Mouse (Mus musculus) cerebellum, adult 8-10 months (tissue): ENCODE data around the gene Catsperg1.
"Not testable (repeated sequence)": the region's sequence is repeated elsewhere in the genome, so short reads cannot be mapped to it uniquely, and the experiment has no call there.

ENCODE experiments used
- DNase-seq: peaks from one replicate; pipeline ENCODE4 v3.0.0; 2022

The Catsperg1 gene

DNA sequence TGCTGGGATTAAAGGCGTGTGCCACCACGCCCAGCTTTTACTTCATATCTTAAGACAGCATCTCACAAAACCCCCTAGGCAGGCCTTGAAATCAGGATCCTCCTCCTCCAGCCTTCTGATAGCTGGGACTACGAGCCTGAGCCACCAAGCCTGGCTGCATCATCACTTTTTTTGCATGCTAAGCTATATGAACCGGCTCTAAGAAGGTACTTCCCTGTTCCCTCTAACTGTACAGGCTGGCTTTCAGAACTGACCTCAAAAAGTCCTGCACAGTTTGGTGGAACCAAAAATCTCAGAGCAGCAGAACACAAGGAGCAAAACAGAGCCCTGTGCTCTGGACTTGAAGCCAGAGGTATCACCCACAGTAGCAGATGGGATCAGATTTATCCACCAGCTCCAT is 14.4 kb upstream of the Catsperg1 start:
- DNase-seq = no peak

DNA sequence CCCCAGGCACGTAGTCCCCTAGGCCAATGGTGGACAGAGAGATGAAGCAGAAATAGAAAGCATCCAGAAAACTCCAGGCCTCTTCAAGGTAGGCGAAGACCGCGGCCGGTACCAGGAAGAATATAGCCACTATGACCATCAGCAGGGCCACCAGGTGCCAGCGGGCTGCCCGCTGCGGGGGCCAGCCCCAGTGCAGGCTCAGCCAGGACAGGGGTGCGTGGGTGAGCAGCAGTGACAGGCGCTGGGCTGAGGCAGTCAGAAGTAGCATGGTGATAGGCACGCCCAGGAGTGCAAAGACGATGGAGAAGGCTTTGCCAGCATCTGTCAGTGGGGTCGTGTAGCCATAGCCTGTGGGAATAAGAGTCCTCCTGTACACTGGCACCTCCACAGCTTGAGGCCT is 11.7 kb upstream of the Catsperg1 start:
- no peak for DNase-seq

DNA sequence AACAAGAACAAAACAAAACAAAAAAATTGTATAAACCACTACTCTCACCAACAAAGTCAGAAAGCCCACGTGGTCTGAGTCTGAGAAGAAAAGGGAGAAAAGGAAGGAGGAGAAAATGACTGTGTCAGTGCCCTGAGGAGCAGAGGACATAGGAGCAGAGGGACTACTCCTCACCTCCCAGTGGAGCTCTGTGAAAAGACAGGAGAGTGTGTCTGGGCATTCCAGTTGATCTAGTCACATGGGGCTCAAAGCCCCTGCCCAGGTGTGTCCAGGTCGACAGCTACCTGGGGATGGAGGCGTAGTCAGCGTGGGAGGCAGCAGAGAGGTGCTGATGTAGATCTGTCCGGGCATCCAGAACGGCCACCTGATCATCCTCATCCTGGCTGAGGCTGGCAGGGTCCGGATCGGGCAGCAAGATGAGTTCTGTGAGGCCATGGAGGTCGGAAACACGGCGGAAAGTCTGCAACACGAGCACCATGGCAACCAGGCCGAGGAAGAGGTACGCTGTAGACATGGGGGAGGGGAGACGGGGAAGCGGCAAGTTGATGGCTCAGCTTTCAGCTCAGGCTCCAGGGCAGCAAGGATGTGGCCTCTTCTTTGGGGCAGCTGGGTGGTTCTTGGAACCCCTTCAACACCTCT is 11.0 kb upstream of the Catsperg1 start:
- no peak for DNase-seq

DNA sequence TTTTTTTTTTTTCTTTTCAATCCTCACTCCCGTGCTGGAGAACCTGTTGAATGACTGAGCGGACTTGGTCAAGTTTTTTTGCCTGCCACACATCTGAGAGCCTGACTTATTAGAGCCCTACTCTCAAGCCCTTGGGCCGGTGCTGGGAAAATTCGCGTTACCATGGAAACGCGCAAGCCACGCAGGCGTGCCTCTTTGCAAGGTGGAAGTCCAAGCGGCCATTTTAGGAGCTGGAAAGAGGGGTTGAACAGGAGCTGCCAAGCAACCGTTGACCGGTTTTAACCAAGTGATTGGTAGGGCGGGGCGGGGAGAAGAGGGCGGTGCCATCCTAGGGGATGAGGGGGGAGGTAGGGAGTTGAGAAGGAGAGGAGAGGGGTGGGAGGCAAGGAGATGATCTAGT is 1.0 kb upstream of the Catsperg1 start:
- no peak for DNase-seq

DNA sequence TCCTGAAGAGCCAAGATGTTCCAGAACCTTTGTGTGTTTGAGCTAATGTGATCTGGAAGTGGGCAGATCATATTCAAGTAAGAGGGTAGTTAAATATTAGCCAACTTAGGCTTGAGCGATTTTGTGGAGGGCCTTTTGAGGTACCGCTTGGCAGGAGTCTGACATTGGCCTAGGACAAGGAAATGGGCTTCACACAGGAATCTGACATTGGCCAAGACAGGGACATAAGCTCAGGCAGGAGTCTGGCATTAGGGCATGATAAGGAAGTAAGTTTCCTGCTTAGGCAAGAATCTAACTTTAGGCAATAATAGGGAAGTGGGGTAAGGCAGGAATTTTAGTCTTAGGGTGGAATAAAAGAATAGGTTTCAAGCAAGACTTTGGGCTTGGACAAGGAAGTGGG is 401 bp upstream of the Catsperg1 start:
- DNase-seq = no peak

DNA sequence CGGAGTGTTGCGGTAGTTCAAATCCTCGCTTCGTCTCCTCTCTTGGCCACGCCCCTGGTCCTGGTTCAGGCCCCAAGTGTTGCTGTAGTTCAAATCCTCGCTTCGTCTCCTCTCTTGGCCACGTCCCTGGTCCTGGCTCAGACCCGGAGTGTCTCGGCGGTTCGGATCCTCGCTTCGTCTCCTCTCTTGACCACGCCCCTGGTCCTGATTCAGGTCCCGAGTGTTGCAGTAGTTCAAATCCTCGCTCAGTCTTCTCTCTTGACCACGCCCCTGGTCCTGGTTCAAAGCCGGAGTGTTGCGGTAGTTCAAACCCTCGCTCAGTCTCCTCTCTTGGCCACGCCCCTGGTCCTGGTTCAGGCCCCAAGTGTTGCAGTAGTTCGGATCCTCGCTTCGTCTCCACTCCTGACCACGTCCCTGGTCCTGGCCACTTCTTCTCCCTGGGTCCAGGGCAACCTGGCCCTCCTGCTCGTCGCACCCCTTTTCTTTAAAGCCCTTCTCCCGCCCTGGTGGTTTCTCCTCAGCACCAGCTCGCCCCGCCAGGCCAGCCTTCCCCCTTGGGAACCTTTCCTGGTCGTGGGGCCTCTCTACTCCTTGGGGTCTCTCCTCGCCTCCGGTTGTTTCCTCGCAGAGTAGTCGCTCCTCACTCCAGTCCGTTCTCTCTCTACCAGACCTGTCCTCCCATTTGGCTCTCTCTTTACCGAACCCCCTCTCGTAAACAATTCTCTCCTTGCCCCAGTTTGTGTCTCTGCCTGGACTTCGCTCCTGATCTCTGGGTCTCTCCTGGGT is 867 bp downstream of the Catsperg1 start:
- not testable (repeated sequence) for DNase-seq

DNA sequence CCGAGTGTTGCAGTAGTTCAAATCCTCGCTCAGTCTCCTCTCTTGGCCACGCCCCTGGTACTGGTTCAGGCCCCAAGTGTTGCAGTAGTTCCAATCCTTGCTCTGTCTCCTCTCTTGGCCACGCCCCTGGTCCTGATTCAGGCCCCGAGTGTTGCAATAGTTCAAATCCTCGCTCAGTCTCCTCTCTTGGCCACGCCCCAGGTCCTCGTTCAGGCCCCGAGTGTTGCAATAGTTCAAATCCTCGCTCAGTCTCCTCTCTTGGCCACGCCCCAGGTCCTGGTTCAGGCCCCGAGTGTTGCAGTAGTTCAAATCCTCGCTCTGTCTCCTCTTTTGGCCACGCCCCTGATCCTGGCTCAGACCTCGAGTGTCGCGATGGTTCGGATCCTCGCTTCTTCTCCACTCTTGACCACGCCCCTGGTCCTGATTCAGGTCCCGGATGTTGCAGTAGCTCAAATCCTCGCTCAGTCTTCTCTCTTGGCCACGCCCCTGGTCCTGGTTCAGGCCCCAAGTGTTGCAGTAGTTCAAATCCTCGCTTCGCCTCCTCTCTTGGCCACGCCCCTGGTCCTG is 1.6 kb downstream of the Catsperg1 start:
- DNase-seq = no peak

DNA sequence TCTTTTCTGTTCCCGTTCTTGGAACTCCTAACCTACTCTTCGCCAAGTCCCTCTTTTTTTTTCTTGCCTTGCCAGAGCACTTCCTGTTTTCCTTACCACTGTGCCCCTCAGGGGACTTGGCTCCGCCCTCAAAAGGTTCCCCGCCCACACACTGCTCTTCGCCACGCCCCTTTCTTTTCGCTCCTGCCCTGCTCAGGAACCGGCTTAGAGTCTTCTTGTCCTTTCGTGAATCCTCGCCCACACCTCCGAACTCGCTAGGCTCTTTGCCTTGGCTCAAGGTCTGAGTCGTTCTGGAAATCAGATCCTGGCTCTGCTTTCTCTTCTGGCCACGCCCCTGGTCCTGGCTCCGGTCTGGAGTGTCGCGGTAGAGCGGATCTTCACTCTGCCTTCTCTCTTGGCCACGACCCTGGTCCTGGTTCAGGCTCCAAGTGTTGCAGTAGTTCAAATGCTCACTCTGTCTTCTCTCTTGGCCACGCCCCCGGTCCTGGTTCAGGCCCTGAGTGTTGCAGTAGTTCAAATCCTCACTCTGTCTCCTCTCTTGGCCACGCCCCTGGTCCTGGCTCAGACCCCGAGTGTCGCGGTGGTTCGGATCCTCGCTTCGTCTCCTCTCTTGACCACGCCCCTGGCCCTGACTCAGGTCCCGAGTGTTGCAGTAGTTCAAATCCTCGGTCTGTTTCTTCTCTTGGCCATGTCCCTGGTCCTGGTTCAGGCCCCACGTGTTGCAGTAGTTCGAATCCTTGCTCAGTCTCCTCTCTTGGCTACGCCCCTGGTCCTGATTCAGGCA is 2.2 kb downstream of the Catsperg1 start:
- peak; percentile 28 for DNase-seq

DNA sequence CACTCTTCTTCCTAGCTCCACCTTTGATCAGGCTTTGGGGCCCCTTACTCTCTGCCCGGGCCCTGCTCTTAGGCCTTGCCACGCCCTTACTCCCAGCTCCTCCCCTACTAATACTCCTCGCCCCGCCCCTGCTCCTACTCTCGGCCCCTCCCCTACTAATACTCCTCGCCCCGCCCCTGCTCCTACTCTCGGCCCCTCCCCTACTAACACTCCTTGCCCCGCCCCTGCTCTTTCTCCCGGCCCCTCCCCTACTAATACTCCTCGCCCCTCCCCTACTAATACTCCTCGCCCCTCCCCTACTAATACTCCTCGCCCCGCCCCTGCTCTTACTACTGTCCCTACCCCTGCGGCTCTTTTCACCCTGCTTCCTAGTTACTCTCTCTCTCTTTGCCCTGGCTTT is 2.8 kb downstream of the Catsperg1 start:
- not testable (repeated sequence) for DNase-seq

DNA sequence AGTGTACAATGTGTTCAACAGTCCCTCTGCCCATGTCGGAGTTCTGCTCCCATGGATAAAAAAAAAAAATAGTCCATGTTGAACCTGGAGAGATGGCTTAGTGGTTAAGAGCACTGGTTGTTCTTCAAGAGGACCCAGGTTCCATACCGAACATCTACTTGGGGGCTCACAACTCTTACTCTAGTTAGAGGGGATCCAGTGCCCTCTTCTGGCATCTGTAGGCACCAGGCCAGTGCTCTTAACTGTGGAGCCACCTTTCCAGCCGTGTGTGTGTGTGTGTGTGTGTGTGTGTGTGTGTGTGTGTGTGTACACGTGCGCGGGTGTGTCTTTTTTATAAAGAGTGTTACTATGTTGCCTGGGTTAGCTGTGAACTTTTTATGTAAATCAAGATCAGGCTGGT is 11.3 kb downstream of the Catsperg1 start:
- no peak for DNase-seq

DNA sequence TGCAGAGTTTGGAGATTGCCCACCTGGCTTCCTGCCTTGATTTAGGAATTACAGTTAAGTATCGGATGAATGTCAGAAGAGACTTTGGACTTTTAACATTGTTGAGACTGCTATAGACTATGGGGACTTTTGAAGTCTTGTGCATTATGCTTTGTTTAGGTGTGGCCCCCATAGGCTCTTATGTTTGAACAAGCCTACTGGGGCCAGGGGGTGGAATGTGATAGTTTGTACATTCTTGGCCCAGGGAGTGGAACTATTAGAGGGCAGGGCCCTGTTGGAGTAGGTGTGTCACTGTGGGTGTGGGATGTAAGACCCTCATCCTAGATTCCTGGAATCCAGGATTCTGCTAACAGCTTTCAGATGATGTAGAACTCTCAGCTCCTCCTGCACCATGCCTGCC is 19.6 kb downstream of the Catsperg1 start:
- not testable (repeated sequence) for DNase-seq

DNA sequence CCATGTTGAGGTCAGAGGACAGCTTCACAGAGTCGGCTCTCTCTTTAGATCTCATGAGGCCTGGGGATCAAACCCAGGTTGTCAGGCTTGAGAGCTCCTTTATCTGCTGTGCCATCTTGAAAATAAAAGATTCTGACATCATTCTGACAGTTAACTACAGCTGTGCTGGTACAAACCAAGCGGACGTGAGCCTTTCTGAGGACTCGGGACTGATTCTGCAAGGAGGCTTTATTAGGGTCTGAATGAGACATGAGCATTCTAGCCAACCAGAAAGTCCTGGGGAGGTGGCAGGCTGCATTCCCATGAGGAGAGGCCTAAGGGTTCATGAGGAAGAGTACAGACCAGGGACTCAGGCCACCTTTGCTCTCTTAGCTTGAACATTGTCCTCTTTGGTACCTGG is 32.5 kb downstream of the Catsperg1 start:
- peak; percentile 17 for DNase-seq

DNA sequence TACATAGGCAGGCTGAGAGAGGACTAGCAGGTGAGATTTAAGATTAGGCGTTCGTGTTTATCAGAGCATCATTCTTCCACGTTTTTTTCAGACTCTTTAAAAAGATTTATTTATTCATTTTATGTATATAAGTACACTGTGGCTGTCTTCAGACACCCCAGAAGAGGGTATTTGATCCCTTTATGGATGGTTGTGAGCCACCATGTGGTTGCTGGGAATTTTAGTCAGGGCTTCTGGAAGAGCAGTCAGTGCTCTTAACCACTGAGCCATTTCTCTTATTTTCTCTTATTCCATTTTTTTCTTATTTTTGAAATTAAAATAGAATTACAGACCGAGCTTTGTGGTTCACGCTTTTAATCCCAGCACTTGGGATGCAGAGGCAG is 33.0 kb downstream of the Catsperg1 start:
- no peak for DNase-seq

DNA sequence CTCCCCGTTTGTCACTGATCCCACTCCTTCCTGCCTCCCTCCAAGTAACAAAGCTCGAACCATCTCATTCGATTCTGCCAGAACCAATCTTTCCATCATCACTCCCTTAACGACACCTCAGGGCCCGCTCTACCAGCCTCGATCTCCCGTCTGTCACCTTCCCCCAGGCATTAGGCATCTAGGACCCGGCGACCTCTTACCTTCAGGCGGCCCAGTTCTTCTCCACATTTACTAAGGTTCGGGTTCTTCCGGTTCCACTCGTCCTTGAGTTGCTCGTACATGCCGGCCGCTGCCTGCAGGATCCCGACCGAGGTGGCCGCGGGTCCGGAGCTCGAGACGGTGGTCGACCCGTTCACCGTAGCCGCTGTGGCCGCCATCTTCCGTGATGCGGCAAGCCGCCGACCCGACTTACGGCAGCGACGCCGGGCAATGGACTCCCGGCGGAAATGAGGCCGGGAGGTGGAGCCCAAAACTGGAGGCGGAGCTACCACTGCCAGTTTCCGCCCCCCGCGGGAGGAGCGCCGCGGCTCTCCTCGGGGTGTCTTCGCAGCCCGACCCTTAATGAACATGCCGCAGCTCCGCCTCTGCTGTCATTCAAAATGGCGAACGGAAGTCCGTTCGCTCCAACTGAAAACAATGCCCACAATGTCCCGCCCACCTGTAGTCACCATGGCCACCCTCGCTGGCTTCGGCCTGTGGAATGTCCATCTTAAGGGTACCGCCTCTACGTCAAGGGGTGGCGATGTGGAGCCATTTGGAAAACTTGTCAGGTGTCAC is 33.6 kb downstream of the Catsperg1 start, which contains the start of gene Psmd8:
TSS of gene Psmd8 (minus strand) at position 625 of the 777 bp plus-strand sequence.
- DNase-seq = peak; percentile 94

DNA sequence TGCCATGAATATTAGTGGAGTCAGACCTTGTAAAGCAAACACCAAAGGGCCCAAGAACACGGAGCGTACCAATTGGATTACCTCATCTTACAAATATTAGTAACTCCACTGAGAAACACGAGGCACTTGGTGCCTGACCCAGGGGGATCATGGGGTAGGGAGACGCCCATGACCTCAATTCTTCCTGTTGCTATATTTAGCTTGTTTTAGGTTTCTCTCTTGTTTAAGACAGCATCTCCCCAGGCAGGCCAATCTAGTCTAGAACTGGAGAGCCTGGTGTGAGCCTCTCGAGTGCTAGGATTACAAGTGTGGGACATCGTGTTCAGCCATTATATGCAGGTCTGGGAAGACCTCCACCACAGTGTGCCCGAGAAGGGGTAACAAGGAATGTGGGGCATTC is 34.5 kb downstream of the Catsperg1 start:
- peak; percentile 13 for DNase-seq

DNA sequence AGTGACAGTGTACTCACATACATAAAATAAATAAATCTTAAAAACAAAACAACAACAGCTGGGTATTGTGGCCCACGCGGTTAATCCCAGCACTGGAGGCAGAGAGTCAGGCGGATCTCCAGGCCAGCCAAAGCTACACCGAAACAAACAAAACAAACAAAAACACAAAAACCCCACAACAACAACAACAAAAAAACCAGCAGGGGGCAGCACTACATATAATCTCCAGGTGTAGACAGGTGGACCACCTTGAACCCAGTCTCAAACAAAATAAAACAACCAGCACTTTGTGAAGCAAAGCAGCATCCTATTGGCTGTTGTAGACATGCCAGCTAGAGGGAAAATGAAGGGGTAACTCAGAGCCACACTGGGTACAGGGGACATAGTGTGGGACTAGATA is 35.7 kb downstream of the Catsperg1 start:
- peak; percentile 21 for DNase-seq

DNA sequence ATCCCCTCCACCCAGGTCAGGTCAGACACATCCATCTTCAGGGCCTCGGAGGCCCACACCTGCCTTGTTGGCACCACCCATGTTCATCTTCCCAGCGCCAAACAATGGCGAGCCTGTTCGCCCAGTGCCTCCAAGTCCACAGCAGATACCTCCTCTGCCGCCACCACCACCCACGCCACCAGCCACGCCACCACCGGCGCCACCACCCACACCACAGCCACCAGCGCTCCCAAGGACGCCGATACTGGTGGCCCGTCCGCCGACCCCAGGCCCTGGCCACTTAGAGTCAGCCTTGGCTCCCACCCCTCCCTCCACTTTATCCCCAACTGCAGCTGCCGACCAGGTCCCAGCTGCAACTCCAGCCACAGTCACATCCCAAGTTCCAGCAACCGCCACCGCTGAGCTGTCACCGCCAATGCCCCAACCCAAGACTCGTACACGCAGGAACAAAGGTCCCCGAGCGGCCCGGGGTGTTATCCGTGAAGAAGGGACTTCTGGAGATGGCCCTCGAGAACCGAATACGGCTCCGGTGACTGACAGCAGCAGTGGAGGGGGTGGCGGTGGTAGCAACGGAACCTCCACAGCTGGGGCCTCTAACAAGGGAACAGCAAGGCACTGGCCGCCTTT is 41.3 kb downstream of the Catsperg1 start:
- no peak for DNase-seq

DNA sequence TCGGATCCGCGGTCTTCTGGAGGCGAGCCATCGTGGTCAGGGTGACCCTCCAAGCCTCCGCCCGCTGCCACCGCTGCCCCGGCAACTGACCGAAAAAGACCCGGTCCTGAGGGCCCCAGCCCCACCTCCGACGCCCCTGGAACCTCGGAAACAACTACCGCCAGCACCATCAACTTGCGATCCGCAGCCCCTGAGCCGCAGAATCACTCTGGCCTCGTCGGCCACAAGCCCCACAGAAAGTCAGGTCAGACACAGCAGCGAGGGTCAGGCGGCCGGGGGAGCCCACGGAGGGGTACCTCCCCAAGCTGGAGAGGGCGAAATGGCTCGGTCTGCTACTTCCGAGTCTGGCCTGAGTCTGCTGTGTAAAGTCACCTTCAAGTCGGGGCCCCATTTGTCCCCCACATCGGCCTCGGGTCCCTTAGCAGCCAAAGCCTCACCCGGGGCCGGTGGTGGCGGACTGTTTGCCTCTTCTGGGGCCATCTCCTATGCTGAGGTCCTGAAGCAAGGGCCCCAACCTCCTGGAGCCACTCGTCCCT is 42.2 kb downstream of the Catsperg1 start:
- no peak for DNase-seq

DNA sequence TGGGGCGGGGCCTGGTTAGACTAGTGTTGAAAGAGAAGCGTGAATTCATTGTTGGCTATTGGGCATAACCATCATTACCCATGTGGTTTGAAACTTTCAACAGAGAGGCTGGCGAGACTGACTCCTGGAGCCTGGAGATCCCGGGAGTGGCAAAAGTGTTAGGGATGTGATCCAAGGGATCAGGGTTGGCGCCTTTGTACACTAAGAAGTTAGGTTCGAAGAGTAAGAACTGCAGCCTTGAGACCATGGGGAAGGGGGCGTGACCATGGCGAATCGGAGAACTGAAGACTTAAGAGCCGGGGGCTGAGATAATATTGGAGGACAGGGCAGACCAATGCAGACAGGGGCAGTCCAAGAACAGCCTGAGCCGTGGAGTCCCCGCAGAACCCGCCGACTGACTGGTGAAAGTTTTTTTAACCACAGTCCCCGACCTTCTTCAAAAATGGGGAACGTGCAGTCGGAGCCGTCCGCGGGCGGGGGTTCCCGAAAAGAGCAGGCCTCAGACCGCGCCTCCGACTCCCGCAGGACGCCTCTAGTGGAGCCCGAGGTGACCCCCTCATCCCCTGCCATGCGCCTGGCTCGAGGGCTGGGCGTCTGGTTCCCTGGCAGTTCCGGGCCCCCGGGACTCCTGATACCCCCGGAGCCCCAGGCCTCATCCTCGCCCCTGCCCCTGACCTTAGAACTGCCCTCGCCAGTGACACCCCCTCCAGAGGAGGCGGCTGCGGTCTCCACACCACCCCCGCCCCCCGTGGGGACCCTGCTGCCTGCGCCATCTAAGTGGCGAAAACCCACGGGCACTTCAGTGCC is 42.9 kb downstream of the Catsperg1 start:
- no peak for DNase-seq

DNA sequence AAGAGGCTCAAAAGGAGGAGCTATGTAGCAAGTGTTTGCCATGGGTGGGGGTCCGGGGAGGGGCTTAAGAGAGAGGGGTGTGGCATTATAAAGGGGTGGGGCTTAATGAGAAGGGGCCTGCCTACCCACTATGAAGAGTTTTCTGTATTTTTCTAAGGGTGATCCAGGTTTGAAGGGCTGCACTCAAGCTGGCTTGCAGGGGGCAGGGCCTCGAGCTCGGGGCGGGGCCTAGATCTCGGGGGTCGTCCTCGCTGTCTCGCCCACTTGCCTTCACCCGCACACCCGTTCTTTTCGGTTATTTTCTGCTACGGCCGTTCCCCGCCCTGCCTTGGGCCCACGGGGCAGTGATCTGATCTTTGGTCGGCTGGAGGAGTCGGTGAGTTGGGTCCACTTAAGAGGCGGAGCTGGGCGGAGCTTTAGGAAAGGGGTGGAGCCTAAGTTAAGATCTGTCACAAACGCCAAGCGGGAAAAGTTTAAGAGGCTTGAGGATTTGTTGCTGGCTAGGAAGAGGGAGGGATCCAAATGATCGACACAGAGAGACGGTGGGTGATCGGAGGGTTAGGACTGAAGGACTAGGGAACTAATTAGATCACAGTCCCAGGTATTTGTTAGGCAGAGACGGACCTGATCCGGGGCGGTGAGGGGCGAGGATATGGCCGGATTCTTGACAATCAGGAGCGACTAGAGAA is 43.6 kb downstream of the Catsperg1 start, which contains the start of the genes Ggn and Spred3:
TSS of gene Ggn (plus strand) at position 145 of the 689 bp plus-strand sequence.
TSS of gene Spred3 (minus strand) at position 346 of the 689 bp plus-strand sequence.
- DNase-seq = peak; percentile 64
